Comparison of ENCODE assay signal across 20 mouse cellular contexts in the genomic region with DNA sequence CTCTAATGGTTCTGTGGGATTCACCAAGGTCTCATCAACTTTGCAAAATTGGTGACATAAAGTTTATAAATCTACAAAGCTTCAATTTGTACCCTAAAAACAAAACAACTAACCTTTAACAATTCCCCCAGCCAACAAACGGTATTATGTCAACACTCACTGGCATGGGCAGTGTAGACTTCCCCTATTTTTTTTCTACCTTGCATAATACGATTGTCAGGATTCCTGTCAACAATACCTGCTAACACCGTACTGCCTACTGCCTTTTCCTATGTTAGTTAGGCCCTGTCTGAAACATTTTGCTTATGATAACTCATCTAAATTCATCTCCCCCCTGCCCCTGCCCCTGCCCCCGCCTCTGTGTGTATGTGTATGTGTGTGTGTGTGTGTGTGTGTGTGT.
"Had no signal": no experiment of that assay in that cellular context is flagged by ENCODE, and none has a peak within 500 bp of the region (broad histone marks: within the 10 kb centered on the region; RNA-seq: fewer than 3 reads in every experiment).

No protein-coding gene starts in this region.

- DNase-seq: kidney, adult 2 months; kidney, postnatal 14 days; kidney, postnatal 4 days; left cerebral cortex, postnatal 4 days; liver, postnatal 0 days; lung, embryonic 14.5 days; lung, postnatal 10 days; lung, postnatal 36 days; retina, postnatal 1 day; thymus, adult 2 months; thymus, postnatal 14 days; thymus, postnatal 4 days had no signal

- H3K4me1 ChIP-seq: limb, embryonic 12.5 days; limb, embryonic 15.5 days; midbrain, embryonic 12.5 days; midbrain, embryonic 15.5 days; neural tube, embryonic 12.5 days; neural tube, embryonic 15.5 days had no signal

- H3K36me3 ChIP-seq: limb, embryonic 12.5 days; limb, embryonic 15.5 days; midbrain, embryonic 12.5 days; midbrain, embryonic 15.5 days; neural tube, embryonic 12.5 days; neural tube, embryonic 15.5 days had no signal

- H3K4me3 ChIP-seq: limb, embryonic 12.5 days; limb, embryonic 15.5 days; midbrain, embryonic 12.5 days; midbrain, embryonic 15.5 days; neural tube, embryonic 12.5 days; neural tube, embryonic 15.5 days had no signal

- ATAC-seq: liver, postnatal 0 days; midbrain, embryonic 15.5 days had no signal

- H3K27ac ChIP-seq: limb, embryonic 12.5 days; limb, embryonic 15.5 days; liver, embryonic 14.5 days; midbrain, embryonic 12.5 days; midbrain, embryonic 15.5 days; neural tube, embryonic 12.5 days; neural tube, embryonic 15.5 days; stomach, postnatal 0 days had no signal

- H3K9me3 ChIP-seq: limb, embryonic 12.5 days; limb, embryonic 15.5 days; midbrain, embryonic 12.5 days; midbrain, embryonic 15.5 days; neural tube, embryonic 12.5 days; neural tube, embryonic 15.5 days had no signal

- H3K27me3 ChIP-seq: limb, embryonic 12.5 days; limb, embryonic 15.5 days; midbrain, embryonic 12.5 days; midbrain, embryonic 15.5 days; neural tube, embryonic 12.5 days; neural tube, embryonic 15.5 days had no signal
